Mouse (Mus musculus): ENCODE results near the gene Nelfa.
"Not testable (repeated sequence)": the region's sequence is repeated elsewhere in the genome, so short reads cannot be mapped to it uniquely, and the experiment has no call there.

Gene Nelfa

GRCm38 (mm10) chr5:33916616-33917015 is 19.6 kb downstream of the Nelfa start:
- DNase-seq = not testable (repeated sequence)

DNA sequence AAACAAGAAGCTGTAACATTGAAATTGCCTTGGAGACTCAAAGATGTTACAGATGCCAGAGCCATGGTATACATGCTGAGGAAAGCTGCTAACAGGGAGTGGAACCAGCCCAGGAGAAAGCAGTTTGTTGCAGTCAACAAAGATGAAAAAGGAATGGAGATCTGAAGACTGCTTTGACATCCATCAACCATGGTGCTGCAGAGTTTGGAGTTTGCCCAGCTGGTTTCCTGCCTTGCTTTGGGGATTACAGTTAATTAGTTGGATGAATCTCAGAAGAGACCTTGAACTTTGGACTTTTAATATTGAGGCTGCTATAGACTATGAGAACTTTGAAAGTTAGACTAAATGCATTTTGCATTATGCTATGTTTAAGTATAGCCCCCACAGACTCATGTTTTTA is 21.2 kb downstream of the Nelfa start:
- DNase-seq = not testable (repeated sequence)

DNA sequence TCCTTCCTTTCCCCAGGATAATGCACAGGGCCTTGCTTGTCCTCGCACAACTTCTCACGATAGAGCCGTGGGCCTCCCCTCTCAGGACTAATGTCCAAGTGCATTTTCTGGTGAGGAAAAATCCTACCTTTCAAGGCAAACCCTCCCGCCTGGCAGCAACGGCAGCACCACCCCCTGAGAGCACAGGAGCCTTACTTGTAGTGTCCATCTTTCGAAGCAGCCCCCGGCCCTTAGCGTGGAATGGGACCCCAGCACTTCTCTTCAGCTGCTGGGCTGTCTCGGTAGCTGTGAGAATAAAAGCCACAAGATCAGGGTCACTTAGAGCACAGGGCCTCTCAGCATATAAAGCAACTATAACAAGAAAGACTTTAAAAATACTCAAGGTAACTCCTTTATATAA is 33.0 kb downstream of the Nelfa start:
- DNase-seq = no peak

GRCm38 (mm10) chr5:33902696-33903095 is 33.5 kb downstream of the Nelfa start:
- no peak for DNase-seq

DNA sequence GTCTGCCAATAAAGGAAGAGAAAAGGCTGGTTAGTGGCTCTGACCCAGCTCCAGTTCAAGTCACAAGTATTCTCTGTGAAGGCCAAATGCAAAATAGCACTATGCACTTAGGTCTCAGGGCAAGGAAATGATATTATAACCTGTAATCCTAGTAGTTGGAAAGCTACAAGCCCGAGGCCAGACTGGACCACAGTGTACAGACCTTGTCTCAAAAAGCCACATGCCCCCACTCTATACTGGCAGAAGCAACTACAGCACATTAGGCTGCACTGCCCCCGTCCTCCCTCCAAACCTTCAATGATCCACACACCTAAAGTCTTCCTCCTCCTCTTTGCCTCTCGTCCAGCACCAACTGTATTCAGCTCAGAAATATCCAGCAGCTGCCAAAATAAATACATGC is 34.9 kb downstream of the Nelfa start:
- DNase-seq = no peak

- DNase-seq = no peak
Measured at GRCm38 (mm10) chr5:33900701-33901263, 35.4 kb downstream of the Nelfa start.

DNA sequence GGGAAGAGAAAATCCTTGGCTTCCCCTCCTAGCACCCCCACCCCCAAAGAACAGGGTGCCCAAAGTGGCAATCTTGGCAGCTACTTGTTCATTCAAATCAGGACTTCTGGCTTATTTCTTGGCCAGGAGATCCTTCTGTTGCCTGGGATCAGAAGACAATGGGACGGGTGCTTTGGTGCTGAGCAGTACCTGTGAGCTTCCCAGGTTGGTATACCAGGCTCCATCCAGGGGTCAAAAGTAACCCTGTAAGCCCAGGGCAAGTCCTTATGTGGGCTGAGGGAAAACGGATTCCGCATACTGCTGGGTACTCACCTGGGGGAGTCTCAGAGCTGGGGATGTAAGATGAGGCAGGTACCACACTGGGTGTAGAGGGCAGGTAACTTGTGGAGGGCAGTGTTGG is 36.1 kb downstream of the Nelfa start:
- DNase-seq = no peak

- DNase-seq = no peak
Measured at GRCm38 (mm10) chr5:33899245-33899644, 37.0 kb downstream of the Nelfa start.

DNA sequence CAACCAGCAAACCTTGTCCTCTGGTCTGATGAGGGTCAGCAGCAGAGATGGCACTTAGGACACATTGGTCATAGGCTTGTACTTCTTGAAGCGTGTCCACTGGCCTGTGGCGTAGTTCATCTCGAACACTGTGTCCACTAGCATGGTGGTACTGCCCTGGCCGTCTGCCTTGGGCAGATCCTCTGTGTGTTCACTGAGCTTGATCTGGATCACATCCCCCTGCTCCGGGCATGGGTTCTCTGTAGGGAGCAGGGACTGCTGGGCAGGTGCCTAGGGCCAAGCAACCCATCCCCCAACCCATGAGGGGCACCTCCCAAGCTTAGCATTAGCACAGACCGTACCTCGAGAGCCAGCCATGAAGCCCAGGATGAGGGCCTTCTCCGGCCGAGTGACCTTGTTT is 37.5 kb downstream of the Nelfa start:
- DNase-seq = no peak

DNA sequence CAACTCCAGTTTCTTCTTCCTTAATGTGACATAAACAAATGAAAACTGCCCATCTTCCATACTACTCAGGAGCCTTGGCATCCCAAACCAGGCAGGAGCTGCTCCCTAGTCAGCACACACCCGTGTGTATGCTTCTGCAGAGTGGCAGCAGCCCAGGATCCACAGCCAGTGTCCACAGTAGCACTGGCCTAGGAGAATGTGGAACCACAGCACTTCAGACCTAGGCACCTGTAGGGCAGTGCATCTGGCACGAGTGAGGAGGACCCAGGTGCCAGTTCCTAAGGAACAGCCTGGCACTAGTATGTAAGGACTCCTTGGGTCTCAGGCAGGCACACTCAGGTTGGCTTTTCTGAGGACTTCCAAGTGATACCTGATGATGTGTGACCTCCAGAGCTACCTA is 39.1 kb downstream of the Nelfa start:
- DNase-seq = no peak

DNA sequence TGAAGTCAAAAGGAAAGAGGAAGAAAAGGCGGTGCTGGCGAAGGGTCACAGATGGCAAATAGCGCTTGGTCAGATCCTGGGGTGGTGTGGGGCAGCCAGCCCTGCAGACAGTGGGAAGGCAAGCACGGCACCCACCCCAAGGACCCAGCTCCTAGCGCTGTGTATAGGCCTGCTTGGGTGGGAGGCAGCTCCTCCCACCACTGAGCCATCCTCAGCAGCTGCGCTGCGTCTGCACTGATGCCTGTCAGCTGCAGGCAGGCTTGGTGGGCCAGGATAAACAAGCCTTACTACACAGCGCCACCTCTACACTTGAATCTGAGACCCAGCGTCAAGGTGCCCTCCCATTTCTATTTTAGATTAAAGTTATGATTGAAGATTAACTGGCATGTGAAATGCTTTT is 41.1 kb downstream of the Nelfa start:
- DNase-seq = peak; percentile 41 to 46

- DNase-seq = no peak
Measured at GRCm38 (mm10) chr5:33893406-33893805, 42.8 kb downstream of the Nelfa start.

DNA sequence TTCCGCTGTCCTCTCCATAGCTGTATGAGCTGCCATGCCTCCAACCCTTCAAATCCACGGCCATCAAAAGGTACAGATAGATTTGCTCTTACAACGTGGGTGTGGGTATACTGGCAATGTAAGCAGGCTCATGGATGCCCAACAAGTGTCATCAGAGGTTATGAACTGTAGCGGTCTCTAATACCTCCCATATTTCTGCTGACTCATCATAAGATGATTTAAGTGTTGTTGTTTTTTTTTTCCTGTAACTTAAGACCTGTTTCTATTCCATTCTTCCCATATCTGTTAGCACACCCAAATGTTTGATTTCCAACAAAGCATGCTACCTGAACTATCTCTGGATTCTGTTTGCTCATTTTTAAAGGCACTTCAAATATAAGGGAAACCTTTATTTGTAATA is 55.1 kb downstream of the Nelfa start:
- DNase-seq = no peak

DNA sequence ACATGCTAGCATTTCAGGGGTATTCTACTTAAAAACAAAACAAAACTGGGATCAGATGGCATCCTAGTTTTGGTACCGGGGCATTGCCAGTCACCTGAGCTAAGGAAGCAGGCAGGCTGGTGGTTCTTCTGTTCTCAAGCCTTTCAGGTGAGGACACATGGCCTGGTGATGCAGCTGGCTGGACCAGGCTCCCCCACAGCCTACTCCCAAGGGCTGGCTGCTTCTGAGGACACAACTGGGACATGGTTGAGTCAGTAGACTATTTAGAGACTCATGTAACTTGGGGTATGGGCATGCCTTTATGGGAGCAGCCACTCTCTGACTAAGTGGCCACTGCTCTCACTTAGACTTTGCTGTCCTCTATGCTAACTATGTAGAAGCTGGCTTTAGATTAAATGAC is 60.7 kb downstream of the Nelfa start:
- no peak for DNase-seq

- DNase-seq = no peak
Measured at GRCm38 (mm10) chr5:33857693-33858092, 78.5 kb downstream of the Nelfa start.

- DNase-seq = no peak
Measured at GRCm38 (mm10) chr5:33854019-33854418, 82.2 kb downstream of the Nelfa start.

- DNase-seq = peak; percentile 5 to 15
Measured at GRCm38 (mm10) chr5:33853086-33853485, 83.1 kb downstream of the Nelfa start.

DNA sequence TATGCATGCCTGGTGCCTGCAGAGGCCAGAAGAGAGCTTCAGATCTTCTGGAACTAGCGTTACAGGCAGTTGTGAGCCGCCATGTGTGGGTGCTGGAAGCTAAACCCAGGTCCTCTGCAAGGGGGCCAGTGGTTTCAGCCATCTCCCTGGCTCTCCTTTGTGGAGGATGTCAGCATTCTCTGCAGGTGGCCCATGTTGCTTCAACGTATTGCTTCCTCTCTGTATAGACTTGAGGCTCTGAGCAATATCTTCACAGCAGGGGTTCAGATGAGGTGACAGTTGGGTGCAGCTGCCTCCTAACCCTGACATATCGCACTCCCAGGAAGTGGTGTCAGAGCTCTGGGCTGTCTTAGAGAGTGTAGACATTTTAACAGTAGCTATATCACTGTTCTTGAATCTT is 84.7 kb downstream of the Nelfa start:
- no peak for DNase-seq
